Mouse (Mus musculus) cerebellum, adult 9-11 months (tissue): ENCODE measurements around the gene 1600002K03Rik.

Experiments
- DNase-seq: peaks from one replicate; pipeline ENCODE4 v3.0.0; 2022

1600002K03Rik gene

DNA sequence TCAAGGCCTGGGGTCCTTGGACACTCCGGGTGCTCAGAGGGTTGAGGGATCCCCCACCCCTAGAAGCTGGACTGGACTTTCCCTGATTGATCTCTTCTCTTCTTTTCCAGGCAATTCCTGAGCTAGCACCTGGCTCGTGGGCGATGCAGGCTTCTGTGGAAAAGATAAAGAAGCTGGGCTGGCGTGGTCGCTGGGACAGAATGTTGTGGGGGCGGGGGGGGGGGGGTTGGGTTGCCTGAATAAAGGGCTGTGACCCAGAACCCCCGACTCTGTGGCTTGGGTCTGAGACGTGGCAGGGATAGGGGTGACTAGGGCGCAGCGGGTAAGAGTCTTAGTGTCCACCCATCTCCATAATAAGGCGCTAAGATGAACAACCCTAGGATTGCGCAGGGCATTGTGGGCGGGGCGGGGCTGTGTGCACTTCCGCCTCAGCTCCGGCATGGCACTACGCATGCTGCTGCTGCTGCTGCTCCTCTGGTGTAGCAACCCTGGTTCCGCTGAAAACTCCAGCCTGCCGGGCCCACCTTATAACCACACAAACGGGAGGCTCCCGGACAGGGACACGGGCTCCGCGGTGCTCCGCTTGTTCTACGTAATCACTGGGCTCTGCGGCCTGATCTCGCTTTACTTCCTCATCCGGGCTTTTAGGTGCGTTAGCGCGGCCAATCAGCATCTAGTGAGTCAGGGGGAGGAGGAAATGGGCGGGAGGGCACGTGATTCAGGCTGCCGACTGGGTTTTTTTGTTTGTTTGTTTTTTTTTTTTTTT lies at the start of gene 1600002K03Rik:
TSS of gene 1600002K03Rik (plus strand) at position 418 of the 766 bp plus-strand sequence.
- peak; percentile 91 for DNase-seq

DNA sequence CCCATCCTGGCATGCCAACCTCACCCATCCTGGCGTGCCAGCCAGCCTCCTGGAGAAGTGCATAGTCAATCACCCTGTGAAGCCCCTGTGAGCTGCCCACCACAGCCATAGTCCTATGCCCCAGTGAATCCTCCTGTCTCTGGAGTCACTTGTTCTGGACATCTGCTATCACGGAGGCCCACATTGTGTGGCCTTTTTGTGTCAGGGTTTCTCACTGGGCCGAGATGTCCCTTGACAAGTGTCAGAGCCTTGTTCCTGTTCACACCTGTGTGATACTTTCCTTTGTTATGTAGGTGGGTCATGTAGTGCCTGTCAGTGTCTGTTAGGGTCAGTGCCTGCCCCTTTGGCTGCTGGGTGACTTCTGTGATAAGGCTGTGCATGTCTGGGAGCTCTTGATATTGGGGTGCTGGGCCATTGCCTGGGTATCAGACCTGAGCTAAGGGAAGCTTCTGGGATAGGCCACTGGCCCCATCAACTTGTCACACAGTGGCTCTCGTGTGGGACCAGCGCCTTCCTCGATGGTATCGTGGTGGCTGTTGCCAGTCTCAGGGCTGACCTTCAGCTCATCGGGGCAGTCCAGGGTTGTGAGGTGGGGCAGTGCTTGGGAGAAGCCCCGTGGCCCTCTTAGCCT lies 48.7 kb upstream of the 1600002K03Rik start:
- no peak for DNase-seq

GRCm38 (mm10) chr10:80127920-80128319 lies 44.8 kb upstream of the 1600002K03Rik start:
- DNase-seq = peak; percentile 48

DNA sequence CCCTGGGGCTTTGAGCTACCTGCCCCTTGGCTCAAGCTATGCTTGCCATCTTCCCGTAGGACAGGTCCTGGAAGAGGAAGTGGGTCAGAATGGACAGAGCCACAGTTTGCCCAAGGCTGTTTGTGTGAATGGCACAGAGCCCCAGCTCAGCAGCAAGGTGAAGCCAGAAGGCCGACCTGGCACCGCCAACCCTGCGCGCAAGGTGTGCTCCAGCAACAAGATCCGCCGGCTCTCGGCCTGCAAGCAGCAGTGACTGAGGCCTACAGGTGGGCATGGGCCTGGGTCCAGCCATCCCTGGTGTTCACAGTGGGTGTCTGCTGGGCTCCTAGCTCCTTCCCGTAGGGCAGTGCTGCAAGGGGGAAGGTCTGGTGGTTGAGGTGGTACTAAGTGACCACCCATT lies 42.9 kb upstream of the 1600002K03Rik start:
- peak; percentile 88 for DNase-seq

DNA sequence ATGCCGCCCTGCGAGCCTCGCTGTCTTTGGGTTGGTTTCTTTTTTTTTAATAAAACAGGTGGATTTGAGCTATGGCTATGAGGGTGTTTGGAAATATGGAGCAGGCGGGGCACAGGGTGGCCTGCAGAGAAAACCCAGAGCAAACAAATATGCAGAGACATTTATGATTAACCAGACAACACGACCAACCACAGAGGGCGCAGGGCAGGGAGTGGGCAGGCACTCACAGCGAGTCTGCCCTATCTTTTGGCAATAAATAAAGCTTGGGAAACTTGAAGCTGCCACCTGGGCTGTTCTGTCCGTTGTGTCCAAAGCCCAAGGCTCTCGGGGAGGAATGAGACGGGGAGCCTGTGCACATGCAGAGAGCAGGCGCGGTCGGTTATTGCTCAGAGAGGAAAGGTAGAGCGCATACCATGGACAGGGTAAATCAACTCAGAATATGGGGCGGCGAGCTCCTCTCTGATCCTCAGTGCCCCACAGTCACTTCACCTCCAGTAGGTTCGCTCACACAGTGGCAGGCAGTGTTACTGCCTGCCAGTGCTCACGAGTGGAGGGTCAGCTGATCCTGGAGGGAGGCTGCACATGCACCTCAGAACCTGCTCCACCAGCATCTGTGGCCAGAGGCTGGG lies 42.2 kb upstream of the 1600002K03Rik start:
- DNase-seq = no peak

DNA sequence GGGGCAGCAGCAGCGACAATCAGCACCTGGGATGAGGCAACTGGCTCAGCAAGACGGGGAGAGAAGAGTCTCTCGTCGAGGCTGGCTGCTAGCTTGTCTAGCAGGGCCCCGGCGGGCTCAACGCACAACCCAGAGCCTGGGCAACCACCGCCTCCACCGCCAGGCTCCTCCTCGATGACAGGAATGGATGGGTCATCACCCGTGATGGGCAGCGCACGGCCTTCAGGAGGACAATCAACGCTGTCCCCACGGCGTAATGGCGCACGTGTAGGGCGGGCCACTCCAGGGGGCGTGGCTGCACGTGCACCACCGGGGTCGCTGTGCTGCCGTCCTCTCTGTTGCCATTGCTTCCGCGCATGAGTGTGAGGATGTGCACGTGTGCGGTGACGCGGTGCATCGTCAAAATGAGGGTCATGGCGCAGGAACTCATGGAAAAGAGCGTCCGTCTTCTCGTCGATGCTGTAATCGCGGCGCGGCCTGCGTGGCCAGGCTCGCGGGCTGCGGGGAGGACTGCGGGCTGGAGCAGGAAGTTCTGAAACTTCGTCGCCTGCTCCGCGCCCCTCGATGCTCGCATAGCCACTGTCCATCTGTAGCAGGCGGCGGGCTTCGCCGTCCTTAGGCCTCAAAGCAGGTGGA lies 41.3 kb upstream of the 1600002K03Rik start:
- peak; percentile 52 for DNase-seq

DNA sequence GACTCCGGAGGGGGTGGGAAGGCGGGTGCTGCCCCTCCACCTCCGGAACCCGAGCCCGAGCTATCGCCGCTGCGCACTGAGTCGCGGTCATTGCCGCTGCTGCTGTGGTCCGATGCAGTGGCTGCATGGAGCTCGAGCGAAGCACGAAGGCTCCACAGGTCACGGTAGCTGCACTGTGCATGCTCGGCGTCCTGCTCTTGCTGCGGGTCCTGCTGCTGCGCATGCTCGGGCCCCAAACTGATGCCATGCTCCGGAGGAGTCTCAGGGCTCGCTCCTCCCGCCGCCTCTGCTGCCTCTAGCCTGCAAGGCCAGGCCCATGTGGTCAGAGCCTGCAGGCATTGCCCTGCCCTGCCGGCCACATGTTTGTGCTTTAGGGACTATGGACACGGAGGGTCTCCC lies 40.8 kb upstream of the 1600002K03Rik start:
- peak; percentile 46 for DNase-seq

- DNase-seq = peak; percentile 71
These were observed 39.4 kb upstream of the 1600002K03Rik start for GRCm38 (mm10) chr10:80133226-80133849.

DNA sequence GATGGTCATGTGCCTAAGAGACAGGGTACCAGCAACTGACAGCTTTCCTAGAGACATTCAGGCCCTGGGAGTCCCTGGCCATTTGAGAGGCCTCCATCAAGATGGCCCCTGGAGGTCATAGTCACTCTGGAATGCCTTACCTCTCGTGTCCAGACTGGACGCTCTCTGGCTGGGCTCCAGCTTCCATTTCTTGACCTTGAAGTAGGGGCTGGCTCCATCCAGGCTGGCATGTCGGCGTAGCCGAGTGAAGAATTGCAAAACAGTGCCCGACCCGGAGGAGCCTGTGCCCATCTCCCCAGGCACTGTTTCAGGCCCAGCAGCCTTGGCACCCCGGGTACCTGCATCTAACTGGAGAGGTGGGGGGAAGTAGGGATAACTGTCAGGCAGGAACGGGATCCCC lies 38.3 kb upstream of the 1600002K03Rik start:
- peak; percentile 58 for DNase-seq

DNA sequence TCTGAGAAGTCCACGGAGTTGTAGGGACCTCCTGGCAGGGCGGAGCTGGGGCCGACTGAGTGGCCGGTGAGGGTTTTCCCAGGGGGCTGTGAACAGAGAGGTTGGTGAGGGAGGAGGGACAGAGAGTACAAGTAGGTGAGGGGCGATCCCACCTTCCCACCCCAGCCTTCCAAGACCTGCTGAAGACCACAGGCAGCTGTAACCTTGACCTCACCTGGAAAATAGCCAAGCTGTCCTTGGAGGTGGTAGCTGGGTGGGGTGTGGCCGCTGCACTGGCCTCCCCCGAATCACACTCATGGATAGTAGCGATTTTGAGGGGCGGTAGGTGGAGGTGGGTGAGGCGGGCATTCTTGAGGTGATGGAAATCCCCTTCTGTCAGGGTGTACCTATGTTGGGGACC lies 37.6 kb upstream of the 1600002K03Rik start:
- DNase-seq = peak; percentile 62

GRCm38 (mm10) chr10:80135641-80136040 lies 37.1 kb upstream of the 1600002K03Rik start:
- no peak for DNase-seq

DNA sequence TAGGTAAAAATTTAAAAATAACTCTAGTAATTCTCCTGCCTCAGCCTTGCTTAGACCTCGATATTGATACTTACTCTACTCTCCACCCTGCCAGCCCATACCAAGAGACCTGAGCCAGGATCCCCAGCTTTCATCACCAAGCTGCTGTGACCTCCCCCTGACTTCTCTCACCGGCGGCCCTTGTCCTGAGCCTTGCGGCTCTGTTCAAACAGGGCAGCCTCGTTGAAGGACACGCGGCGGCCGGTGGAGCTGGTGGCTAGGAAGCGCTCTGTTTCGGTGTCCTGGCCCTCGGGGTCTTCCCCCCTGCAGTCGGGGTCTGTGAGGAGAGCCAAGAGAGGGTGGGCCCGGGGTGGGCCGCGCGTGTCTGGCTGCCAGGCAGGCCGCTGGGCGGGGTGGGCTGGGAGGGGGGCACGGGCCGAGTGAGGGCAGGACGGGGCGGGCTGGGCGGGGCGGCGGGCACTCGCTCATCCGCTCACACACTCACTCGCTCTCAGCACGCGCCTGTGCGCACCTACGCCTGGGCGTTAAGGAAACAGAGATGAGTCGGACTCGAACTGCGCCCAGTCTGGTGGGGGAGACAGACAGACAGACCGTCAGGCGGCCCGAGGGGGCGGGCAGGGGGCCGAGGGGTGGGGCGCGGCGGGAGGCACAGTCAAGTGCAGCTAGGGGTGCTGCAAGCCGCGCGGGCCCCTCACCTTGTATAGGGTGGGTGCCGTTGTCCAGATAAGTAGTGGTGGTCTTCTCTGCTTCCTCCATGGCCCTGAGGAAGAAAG lies 36.4 kb upstream of the 1600002K03Rik start:
- DNase-seq = peak; percentile 52

DNA sequence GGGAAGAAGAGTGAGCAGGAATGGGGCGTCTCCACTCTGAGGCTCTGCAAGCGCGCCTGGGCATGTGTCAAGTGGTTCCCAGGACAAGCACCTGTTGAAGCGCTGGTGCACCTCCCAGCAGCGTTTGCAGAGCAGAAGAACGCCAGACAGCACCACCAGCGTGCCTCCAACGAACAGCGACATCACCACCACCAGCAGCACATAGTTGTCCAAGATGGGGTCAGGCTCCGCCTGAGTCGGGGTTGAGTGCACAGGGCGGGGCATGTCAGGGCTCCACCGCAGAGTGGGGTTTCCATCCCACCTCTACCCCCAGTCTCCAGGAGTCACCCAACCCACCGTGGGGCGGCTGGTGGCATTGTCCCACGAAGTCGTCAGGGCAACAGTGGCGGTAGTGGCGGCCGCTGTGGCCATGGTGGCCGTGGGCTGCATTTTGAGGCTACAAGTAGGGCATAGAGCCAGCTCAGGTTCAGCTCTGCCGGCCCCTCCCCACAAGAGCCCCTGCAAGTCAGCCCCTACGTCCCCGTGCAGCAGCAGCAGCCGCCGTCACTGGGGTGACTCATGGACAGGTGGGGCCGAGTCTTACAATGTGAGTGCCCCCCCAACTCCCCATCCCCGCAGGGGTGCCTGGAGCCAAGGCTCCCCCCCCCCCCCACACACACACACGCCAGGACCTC lies 35.7 kb upstream of the 1600002K03Rik start:
- peak; percentile 79 for DNase-seq

GRCm38 (mm10) chr10:80137626-80138552 lies 34.9 kb upstream of the 1600002K03Rik start:
- DNase-seq = peak; percentile 79

- peak; percentile 89 for DNase-seq
These were observed 33.9 kb upstream of the 1600002K03Rik start, which contains the start of gene Atp5d for GRCm38 (mm10) chr10:80138553-80139438. Atp5d (plus strand) TSS chr10:80138632.

DNA sequence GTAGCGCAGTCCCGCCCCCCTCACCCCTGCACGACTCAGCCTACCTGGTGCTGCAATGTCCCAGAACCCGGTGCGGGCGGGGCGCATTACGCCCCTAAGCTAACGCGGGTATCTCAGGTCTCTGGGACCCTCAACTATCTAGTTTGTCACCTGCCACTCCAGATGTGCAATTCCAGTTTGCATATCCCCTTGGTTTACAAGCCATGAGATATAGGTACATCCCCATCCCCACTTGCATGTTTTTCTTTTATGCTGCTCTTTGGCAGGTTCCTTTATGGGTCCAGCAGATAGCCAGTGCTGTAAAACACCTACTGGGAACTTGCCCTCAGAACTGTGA lies 33.3 kb upstream of the 1600002K03Rik start:
- DNase-seq = no peak

- peak; percentile 62 for DNase-seq
These were observed 32.6 kb upstream of the 1600002K03Rik start for GRCm38 (mm10) chr10:80139975-80140665.

DNA sequence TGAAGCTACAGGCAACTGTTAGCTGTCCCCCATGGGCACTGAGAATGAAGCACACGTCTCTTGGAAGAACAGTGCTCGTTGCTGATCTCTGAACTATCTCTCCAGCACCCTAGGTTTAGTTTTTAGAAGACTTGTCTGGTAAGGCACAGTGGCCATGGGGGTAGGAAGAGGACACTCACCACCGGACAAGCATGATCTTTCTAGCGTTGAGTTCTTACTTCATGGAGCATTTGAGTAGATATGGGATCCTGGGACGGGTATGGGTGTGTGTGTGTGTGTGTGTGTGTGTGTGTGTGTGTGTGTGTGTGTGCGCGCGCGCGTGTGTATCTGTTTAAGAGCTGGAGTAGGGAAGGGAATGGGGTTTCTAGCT lies 32.1 kb upstream of the 1600002K03Rik start, which contains the start of gene Cbarp:
TSS of gene Cbarp (minus strand) at position 170 of the 370 bp plus-strand sequence.
- no peak for DNase-seq

DNA sequence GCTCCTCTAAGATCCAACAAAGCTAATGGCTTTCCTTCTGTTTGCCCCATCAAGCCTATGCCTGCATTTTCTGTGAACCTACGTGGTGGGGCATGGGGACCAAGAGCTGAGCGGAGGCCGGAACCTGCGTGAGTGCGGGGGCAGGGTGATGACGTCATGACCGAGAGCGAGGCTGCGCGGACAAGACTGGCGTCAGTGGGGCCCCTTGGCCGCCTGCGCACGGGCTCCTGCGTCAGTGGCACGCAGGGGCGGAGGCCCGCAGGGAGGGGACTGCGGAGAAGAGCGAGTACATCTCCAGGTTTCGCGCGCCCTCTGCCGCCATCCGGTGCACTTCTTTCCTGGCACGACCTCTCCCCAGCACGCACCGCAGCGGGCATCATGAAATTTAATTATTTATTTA lies 31.5 kb upstream of the 1600002K03Rik start:
- peak; percentile 99 for DNase-seq
